Mouse (Mus musculus): ENCODE results near the gene Hist4h4. TPM values are rescaled to one million over a fixed set of nuclear protein-coding genes. Genes with fewer than 3 reads are reported as not detected.

Hist4h4 gene
- 0.43 and 0.78 TPM in 2 replicates for polyA plus RNA-seq (2014; fragmentation: Nextera tagmentation; extraction: Ambion mirVana)

- no peaks in the 10 kb centered on the region for H3K9me3 ChIP-seq (ENCODE audit: control insufficient read depth, low read length)
- H3K4me3 ChIP-seq (replicated peaks; ENCODE audit: low read length), result peak within 1 kb of the TSS; percentile 75
- no peaks in the 10 kb centered on the region for H3K27me3 ChIP-seq (ENCODE audit: control insufficient read depth, insufficient read depth, low read length)
- ATAC-seq (ENCODE audit: low FRiP score) (peak; percentile 78), DNase-seq (ENCODE audit: low spot score) (peak; percentile 97)
- H3K4me1 ChIP-seq (replicated peaks; ENCODE audit: control insufficient read depth, insufficient read depth, low read length), result peaks cover 17% of the 10 kb centered on the region
- peak within 1 kb of the TSS; percentile 72 for H3K4me2 ChIP-seq (replicated peaks)
- peak within 1 kb of the TSS; percentile 100 for H3K27ac ChIP-seq
- peak within 1 kb of the TSS; percentile 87 for H3K9ac ChIP-seq
- H3K36me3 ChIP-seq (replicated peaks; ENCODE audit: control insufficient read depth, insufficient read depth), result no peaks in the 10 kb centered on the region
- under 1% methylated on average over 50 of the region's 50 CpGs for WGBS
These were observed at the start of gene Hist4h4 for GRCm38 (mm10) chr6:136803739-136804633. Hist4h4 (minus strand) TSS chr6:136804415.

- ATAC-seq (ENCODE audit: low FRiP score) (no peak), DNase-seq (ENCODE audit: low spot score) (no peak)
- peak overlapping the region; percentile 59 for H3K27ac ChIP-seq
These were observed 48.5 kb upstream of the Hist4h4 start for GRCm38 (mm10) chr6:136852762-136853161.

GRCm38 (mm10) chr6:136852348-136852747, 48.1 kb upstream of the Hist4h4 start:
- no peak for ATAC-seq (ENCODE audit: low FRiP score)
- 82% methylated on average over 4 of the region's 4 CpGs for WGBS
- Histone ChIP-seq H3K9ac (no peak overlapping the region), H3K9me3 (ENCODE audit: control insufficient read depth, low read length) (no peaks in the 10 kb centered on the region), H3K4me3 (replicated peaks; ENCODE audit: low read length) (no peak overlapping the region), H3K4me2 (replicated peaks) (no peak overlapping the region), H3K27ac (peak overlapping the region; percentile 59), H3K36me3 (replicated peaks; ENCODE audit: control insufficient read depth, insufficient read depth) (no peaks in the 10 kb centered on the region), H3K4me1 (replicated peaks; ENCODE audit: control insufficient read depth, insufficient read depth, low read length) (no peaks in the 10 kb centered on the region), H3K27me3 (ENCODE audit: control insufficient read depth, insufficient read depth, low read length) (no peaks in the 10 kb centered on the region)
- no peak for DNase-seq (ENCODE audit: low spot score)

More at GRCm38 (mm10) chr6:136852762-136853161, 48.5 kb upstream of the Hist4h4 start:
- Histone ChIP-seq H3K36me3 (replicated peaks; ENCODE audit: control insufficient read depth, insufficient read depth) (no peaks in the 10 kb centered on the region), H3K9me3 (ENCODE audit: control insufficient read depth, low read length) (no peaks in the 10 kb centered on the region), H3K4me2 (replicated peaks) (no peak overlapping the region), H3K4me3 (replicated peaks; ENCODE audit: low read length) (no peak overlapping the region), H3K4me1 (replicated peaks; ENCODE audit: control insufficient read depth, insufficient read depth, low read length) (no peaks in the 10 kb centered on the region), H3K9ac (no peak overlapping the region), H3K27me3 (ENCODE audit: control insufficient read depth, insufficient read depth, low read length) (no peaks in the 10 kb centered on the region)
- 72% methylated on average over 3 of the region's 3 CpGs for WGBS

- Histone ChIP-seq H3K27ac (no peak overlapping the region), H3K4me3 (replicated peaks; ENCODE audit: low read length) (no peak overlapping the region), H3K36me3 (replicated peaks; ENCODE audit: control insufficient read depth, insufficient read depth) (no peaks in the 10 kb centered on the region), H3K9ac (no peak overlapping the region), H3K9me3 (ENCODE audit: control insufficient read depth, low read length) (no peaks in the 10 kb centered on the region), H3K27me3 (ENCODE audit: control insufficient read depth, insufficient read depth, low read length) (no peaks in the 10 kb centered on the region), H3K4me2 (replicated peaks) (no peak overlapping the region), H3K4me1 (replicated peaks; ENCODE audit: control insufficient read depth, insufficient read depth, low read length) (no peaks in the 10 kb centered on the region)
- 85% methylated on average over 6 of the region's 6 CpGs for WGBS
- DNase-seq (ENCODE audit: low spot score), result no peak
- no peak for ATAC-seq (ENCODE audit: low FRiP score)
These were observed 46.1 kb upstream of the Hist4h4 start for GRCm38 (mm10) chr6:136850267-136850666.

DNA sequence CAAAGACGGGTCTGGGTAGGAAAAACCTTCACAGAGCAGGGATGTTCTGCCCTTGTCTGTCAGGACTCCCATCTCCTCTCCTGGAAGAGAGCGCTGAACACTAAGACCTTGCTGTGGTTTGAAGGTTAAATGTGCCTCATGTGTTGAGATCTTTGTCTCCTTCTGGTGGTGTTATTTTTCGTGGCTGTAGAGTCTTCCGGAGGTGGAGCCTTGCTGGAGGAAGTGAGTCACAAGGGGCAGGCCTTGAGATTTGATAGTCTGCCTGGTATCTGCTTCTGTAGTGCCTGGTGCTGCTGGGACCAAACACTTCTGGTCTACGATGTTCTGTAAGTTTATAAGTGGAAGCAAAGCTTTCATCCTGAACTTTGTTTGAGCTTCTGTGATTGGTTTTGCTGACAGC, 44.8 kb upstream of the Hist4h4 start:
- Histone ChIP-seq H3K4me2 (replicated peaks) (no peak overlapping the region), H3K36me3 (replicated peaks; ENCODE audit: control insufficient read depth, insufficient read depth) (no peaks in the 10 kb centered on the region), H3K27me3 (ENCODE audit: control insufficient read depth, insufficient read depth, low read length) (no peaks in the 10 kb centered on the region), H3K9ac (no peak overlapping the region), H3K4me1 (replicated peaks; ENCODE audit: control insufficient read depth, insufficient read depth, low read length) (no peaks in the 10 kb centered on the region), H3K9me3 (ENCODE audit: control insufficient read depth, low read length) (no peaks in the 10 kb centered on the region), H3K27ac (no peak overlapping the region), H3K4me3 (replicated peaks; ENCODE audit: low read length) (no peak overlapping the region)
- no peak for ATAC-seq (ENCODE audit: low FRiP score)
- WGBS, result 84% methylated on average over 5 of the region's 5 CpGs
- no peak for DNase-seq (ENCODE audit: low spot score)

GRCm38 (mm10) chr6:136848399-136848798, 44.2 kb upstream of the Hist4h4 start:
- Histone ChIP-seq H3K9ac (no peak overlapping the region), H3K36me3 (replicated peaks; ENCODE audit: control insufficient read depth, insufficient read depth) (no peaks in the 10 kb centered on the region), H3K4me3 (replicated peaks; ENCODE audit: low read length) (no peak overlapping the region), H3K27ac (no peak overlapping the region), H3K4me2 (replicated peaks) (no peak overlapping the region), H3K4me1 (replicated peaks; ENCODE audit: control insufficient read depth, insufficient read depth, low read length) (no peaks in the 10 kb centered on the region), H3K27me3 (ENCODE audit: control insufficient read depth, insufficient read depth, low read length) (no peaks in the 10 kb centered on the region), H3K9me3 (ENCODE audit: control insufficient read depth, low read length) (no peaks in the 10 kb centered on the region)
- ATAC-seq (ENCODE audit: low FRiP score) (no peak), DNase-seq (ENCODE audit: low spot score) (no peak)
- WGBS, result 89% methylated on average over 8 of the region's 8 CpGs

DNA sequence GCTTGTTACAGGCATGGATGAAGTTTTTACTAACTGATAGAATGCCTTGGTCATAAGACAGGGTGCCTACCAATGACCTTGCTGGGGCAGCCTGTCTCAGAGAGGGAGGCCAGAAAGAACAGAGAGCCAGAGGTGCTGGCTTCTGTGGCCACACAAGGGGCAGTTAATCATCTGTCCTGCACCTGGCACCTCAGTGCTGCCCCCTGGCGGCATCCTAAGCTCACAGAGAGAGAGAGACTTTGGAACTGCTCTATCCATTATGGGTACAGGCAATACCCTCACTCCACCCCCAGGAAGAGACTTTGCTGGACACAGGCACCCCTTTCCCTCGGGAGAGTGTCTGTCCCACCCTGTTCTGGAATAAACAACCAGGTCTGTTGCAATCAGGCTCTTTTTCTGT, 43.6 kb upstream of the Hist4h4 start:
- H3K4me2 ChIP-seq (replicated peaks), result no peak overlapping the region
- H3K27me3 ChIP-seq (ENCODE audit: control insufficient read depth, insufficient read depth, low read length), result no peaks in the 10 kb centered on the region
- ATAC-seq (ENCODE audit: low FRiP score) (no peak), DNase-seq (ENCODE audit: low spot score) (no peak)
- no peak overlapping the region for H3K9ac ChIP-seq
- no peak overlapping the region for H3K4me3 ChIP-seq (replicated peaks; ENCODE audit: low read length)
- H3K9me3 ChIP-seq (ENCODE audit: control insufficient read depth, low read length), result no peaks in the 10 kb centered on the region
- no peak overlapping the region for H3K27ac ChIP-seq
- WGBS, result 28% methylated on average over 2 of the region's 2 CpGs
- H3K36me3 ChIP-seq (replicated peaks; ENCODE audit: control insufficient read depth, insufficient read depth), result no peaks in the 10 kb centered on the region
- no peaks in the 10 kb centered on the region for H3K4me1 ChIP-seq (replicated peaks; ENCODE audit: control insufficient read depth, insufficient read depth, low read length)

DNA sequence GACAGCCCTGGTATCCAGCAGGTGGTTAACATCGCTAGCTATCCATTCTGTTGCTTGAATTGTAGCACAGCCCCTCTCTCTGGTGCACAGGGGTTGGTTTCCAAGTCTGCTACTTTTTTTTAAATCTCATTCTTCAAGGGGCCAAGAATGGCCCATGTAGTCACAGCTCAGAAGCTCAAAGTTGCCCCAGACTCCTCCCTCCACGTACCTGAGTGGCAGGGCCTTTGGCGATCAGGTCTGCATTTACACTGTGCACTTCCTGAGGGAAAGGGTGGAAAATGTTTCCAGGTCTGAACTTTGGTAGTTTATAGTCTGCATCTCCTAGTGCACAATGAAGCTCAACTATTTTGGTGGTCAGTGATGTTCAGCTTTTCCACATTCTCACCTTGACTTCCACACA, 43.1 kb upstream of the Hist4h4 start:
- Histone ChIP-seq H3K4me2 (replicated peaks) (no peak overlapping the region), H3K9ac (no peak overlapping the region), H3K9me3 (ENCODE audit: control insufficient read depth, low read length) (no peaks in the 10 kb centered on the region), H3K27me3 (ENCODE audit: control insufficient read depth, insufficient read depth, low read length) (no peaks in the 10 kb centered on the region), H3K36me3 (replicated peaks; ENCODE audit: control insufficient read depth, insufficient read depth) (no peaks in the 10 kb centered on the region), H3K27ac (no peak overlapping the region), H3K4me1 (replicated peaks; ENCODE audit: control insufficient read depth, insufficient read depth, low read length) (no peaks in the 10 kb centered on the region), H3K4me3 (replicated peaks; ENCODE audit: low read length) (no peak overlapping the region)
- DNase-seq (ENCODE audit: low spot score) (no peak), ATAC-seq (ENCODE audit: low FRiP score) (no peak)
- 97% methylated on average over 3 of the region's 3 CpGs for WGBS

DNA sequence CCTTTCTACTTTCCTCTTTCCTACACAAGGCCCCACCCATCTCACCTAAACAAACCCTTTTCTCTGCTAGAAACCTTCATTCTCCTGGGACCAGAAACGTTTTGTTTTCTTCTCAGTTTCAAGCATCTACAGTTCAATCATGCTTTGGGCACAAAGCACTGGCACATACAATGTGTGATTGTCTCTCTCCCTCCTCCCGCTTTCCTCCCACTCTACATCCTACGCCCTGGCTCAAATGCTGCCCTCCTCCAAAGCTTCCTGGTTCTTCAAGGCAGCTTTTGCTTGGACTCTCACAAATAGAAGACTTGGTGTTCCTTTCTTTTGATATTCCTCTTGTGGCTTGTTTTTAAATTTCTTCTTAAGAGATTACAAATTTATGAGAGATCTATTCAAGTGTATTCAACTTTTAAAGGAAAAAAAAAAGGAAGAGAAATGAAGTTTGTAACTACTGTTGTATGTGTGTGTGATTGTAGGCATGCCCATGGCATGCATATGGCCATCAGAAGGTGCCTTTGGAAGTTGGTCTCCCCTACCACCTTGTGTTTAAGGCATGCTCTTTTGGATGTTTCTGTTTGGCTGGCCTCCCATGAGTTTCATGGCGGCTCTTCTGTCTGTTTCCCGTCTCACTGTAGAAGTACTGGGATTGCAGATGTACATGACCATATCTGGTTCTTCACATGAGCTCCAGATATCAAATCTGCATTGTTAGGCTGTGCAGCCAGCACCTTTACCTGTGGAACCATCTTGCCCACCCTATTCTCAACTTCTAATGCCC, 41.7 kb upstream of the Hist4h4 start:
- H3K9me3 ChIP-seq (ENCODE audit: control insufficient read depth, low read length), result no peaks in the 10 kb centered on the region
- no peaks in the 10 kb centered on the region for H3K27me3 ChIP-seq (ENCODE audit: control insufficient read depth, insufficient read depth, low read length)
- no peak overlapping the region for H3K4me3 ChIP-seq (replicated peaks; ENCODE audit: low read length)
- H3K4me2 ChIP-seq (replicated peaks), result no peak overlapping the region
- WGBS, result 75% methylated on average over 5 of the region's 5 CpGs
- H3K9ac ChIP-seq, result no peak overlapping the region
- ATAC-seq (ENCODE audit: low FRiP score) (no peak), DNase-seq (ENCODE audit: low spot score) (no peak)
- no peaks in the 10 kb centered on the region for H3K4me1 ChIP-seq (replicated peaks; ENCODE audit: control insufficient read depth, insufficient read depth, low read length)
- H3K27ac ChIP-seq, result no peak overlapping the region
- no peaks in the 10 kb centered on the region for H3K36me3 ChIP-seq (replicated peaks; ENCODE audit: control insufficient read depth, insufficient read depth)
